Mouse (Mus musculus): ENCODE measurements around the gene Ugt1a2. TPM values are rescaled to one million over a fixed set of nuclear protein-coding genes. Genes with fewer than 3 reads are reported as not detected.

Ugt1a2 gene
- total RNA-seq, 1 experiment: not detected

- Histone ChIP-seq H3K9me3 (ENCODE audit: control insufficient read depth, insufficient read depth, low read depth, low read length) (no peaks in the 10 kb centered on the region), H3K36me3 (ENCODE audit: control insufficient read depth, insufficient read depth, low read length, poor library complexity, severe bottlenecking) (no peaks in the 10 kb centered on the region), H3K4me1 (ENCODE audit: control insufficient read depth in 2 of 2, insufficient read depth in 2 of 2, low read length in 2 of 2, poor library complexity in 1 of 2) (no peaks in the 10 kb centered on the region), H3K9ac (ENCODE audit: insufficient read depth, low read depth, low read length, poor library complexity, severe bottlenecking) (no peak overlapping the region), H3K4me3 (ENCODE audit: insufficient read depth in 1 of 2, low read depth in 1 of 2, low read length in 2 of 2, poor library complexity in 1 of 2, severe bottlenecking in 1 of 2) (no peak overlapping the region), H3K27ac (ENCODE audit: insufficient read depth, low read depth, low read length, poor library complexity, severe bottlenecking) (no peak overlapping the region)
- no peak for DNase-seq (ENCODE audit: low read depth, low spot score)
- TF ChIP-seq ZNF384 (IDR thresholded peaks at IDR 0.05; ENCODE audit: low read depth, low read length): no peak
- TF ChIP-seq MAFK (IDR thresholded peaks at IDR 0.05; ENCODE audit: insufficient read depth, low read depth, low read length): no peak
- no peak for TF ChIP-seq CHD2 (IDR thresholded peaks at IDR 0.05; ENCODE audit: low read depth, low read length)
- TF ChIP-seq HCFC1 (IDR thresholded peaks at IDR 0.05; ENCODE audit: borderline replicate concordance, insufficient read depth, low read length): no peak
- no peak for TF ChIP-seq ZC3H11A (IDR thresholded peaks at IDR 0.05; ENCODE audit: borderline replicate concordance, low read depth, low read length)
- in situ Hi-C loops (cut with MboI; ENCODE audit: low sequenced_read_pairs in 2 of 2, unreplicated experiment in 2 of 2): no loop called here
Observed at GRCm38 (mm10) chr1:88247660-88248059, 47.3 kb downstream of the Ugt1a2 start.

- in situ Hi-C loops (cut with MboI; ENCODE audit: low sequenced_read_pairs in 2 of 2, unreplicated experiment in 2 of 2): no loop called here
- Histone ChIP-seq H3K9me3 (ENCODE audit: control insufficient read depth, insufficient read depth, low read depth, low read length) (no peaks in the 10 kb centered on the region), H3K36me3 (ENCODE audit: control insufficient read depth, insufficient read depth, low read length, poor library complexity, severe bottlenecking) (no peaks in the 10 kb centered on the region), H3K9ac (ENCODE audit: insufficient read depth, low read depth, low read length, poor library complexity, severe bottlenecking) (no peak overlapping the region), H3K27ac (ENCODE audit: insufficient read depth, low read depth, low read length, poor library complexity, severe bottlenecking) (no peak overlapping the region), H3K4me1 (ENCODE audit: control insufficient read depth in 2 of 2, insufficient read depth in 2 of 2, low read length in 2 of 2, poor library complexity in 1 of 2) (no peaks in the 10 kb centered on the region), H3K4me3 (ENCODE audit: insufficient read depth in 1 of 2, low read depth in 1 of 2, low read length in 2 of 2, poor library complexity in 1 of 2, severe bottlenecking in 1 of 2) (no peak overlapping the region)
- DNase-seq (ENCODE audit: low read depth, low spot score): no peak
- TF ChIP-seq ZNF384 (IDR thresholded peaks at IDR 0.05; ENCODE audit: low read depth, low read length) (no peak), ZC3H11A (IDR thresholded peaks at IDR 0.05; ENCODE audit: borderline replicate concordance, low read depth, low read length) (no peak), CHD2 (IDR thresholded peaks at IDR 0.05; ENCODE audit: low read depth, low read length) (no peak), MAFK (IDR thresholded peaks at IDR 0.05; ENCODE audit: insufficient read depth, low read depth, low read length) (no peak), HCFC1 (IDR thresholded peaks at IDR 0.05; ENCODE audit: borderline replicate concordance, insufficient read depth, low read length) (no peak)
Observed at GRCm38 (mm10) chr1:88248658-88249057, 48.3 kb downstream of the Ugt1a2 start.

DNA sequence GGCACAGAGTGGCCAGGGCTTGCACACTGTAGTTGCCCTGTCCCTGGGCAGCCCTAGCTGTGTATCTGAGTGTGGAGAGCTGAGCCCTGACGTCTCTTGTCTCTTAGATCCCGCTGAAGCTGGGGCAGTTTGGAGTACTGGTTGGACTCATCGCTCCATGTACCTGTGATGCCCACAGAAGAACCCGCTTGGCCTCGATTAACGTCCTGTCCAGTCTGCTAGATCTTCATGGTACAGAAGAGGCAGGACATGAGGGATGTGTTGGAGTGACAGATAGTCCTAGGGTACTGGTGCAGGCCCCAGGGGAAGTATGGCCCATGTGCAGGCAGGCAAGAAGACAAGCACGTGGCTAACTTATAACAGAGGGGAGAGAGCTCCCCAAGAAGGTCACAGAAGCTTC lies 49.2 kb downstream of the Ugt1a2 start:
- H3K36me3 ChIP-seq (ENCODE audit: control insufficient read depth, insufficient read depth, low read length, poor library complexity, severe bottlenecking): no peaks in the 10 kb centered on the region
- in situ Hi-C loops (cut with MboI; ENCODE audit: low sequenced_read_pairs in 2 of 2, unreplicated experiment in 2 of 2): no loop called here
- no peak overlapping the region for H3K4me3 ChIP-seq (ENCODE audit: insufficient read depth in 1 of 2, low read depth in 1 of 2, low read length in 2 of 2, poor library complexity in 1 of 2, severe bottlenecking in 1 of 2)
- TF ChIP-seq HCFC1 (IDR thresholded peaks at IDR 0.05; ENCODE audit: borderline replicate concordance, insufficient read depth, low read length) (no peak), ZC3H11A (IDR thresholded peaks at IDR 0.05; ENCODE audit: borderline replicate concordance, low read depth, low read length) (no peak), MAFK (IDR thresholded peaks at IDR 0.05; ENCODE audit: insufficient read depth, low read depth, low read length) (no peak), ZNF384 (IDR thresholded peaks at IDR 0.05; ENCODE audit: low read depth, low read length) (no peak), CHD2 (IDR thresholded peaks at IDR 0.05; ENCODE audit: low read depth, low read length) (no peak)
- no peak overlapping the region for H3K27ac ChIP-seq (ENCODE audit: insufficient read depth, low read depth, low read length, poor library complexity, severe bottlenecking)
- no peak overlapping the region for H3K9ac ChIP-seq (ENCODE audit: insufficient read depth, low read depth, low read length, poor library complexity, severe bottlenecking)
- H3K4me1 ChIP-seq (ENCODE audit: control insufficient read depth in 2 of 2, insufficient read depth in 2 of 2, low read length in 2 of 2, poor library complexity in 1 of 2): no peaks in the 10 kb centered on the region
- no peaks in the 10 kb centered on the region for H3K9me3 ChIP-seq (ENCODE audit: control insufficient read depth, insufficient read depth, low read depth, low read length)
- no peak for DNase-seq (ENCODE audit: low read depth, low spot score)

GRCm38 (mm10) chr1:88250023-88250422 lies 49.6 kb downstream of the Ugt1a2 start:
- no peak for TF ChIP-seq MAFK (IDR thresholded peaks at IDR 0.05; ENCODE audit: insufficient read depth, low read depth, low read length)
- no peak for TF ChIP-seq CHD2 (IDR thresholded peaks at IDR 0.05; ENCODE audit: low read depth, low read length)
- TF ChIP-seq ZNF384 (IDR thresholded peaks at IDR 0.05; ENCODE audit: low read depth, low read length): no peak
- TF ChIP-seq HCFC1 (IDR thresholded peaks at IDR 0.05; ENCODE audit: borderline replicate concordance, insufficient read depth, low read length): no peak
- no peak for TF ChIP-seq ZC3H11A (IDR thresholded peaks at IDR 0.05; ENCODE audit: borderline replicate concordance, low read depth, low read length)
- no peak for DNase-seq (ENCODE audit: low read depth, low spot score)
- Histone ChIP-seq H3K9me3 (ENCODE audit: control insufficient read depth, insufficient read depth, low read depth, low read length) (no peaks in the 10 kb centered on the region), H3K36me3 (ENCODE audit: control insufficient read depth, insufficient read depth, low read length, poor library complexity, severe bottlenecking) (no peaks in the 10 kb centered on the region), H3K9ac (ENCODE audit: insufficient read depth, low read depth, low read length, poor library complexity, severe bottlenecking) (no peak overlapping the region), H3K4me3 (ENCODE audit: insufficient read depth in 1 of 2, low read depth in 1 of 2, low read length in 2 of 2, poor library complexity in 1 of 2, severe bottlenecking in 1 of 2) (no peak overlapping the region), H3K27ac (ENCODE audit: insufficient read depth, low read depth, low read length, poor library complexity, severe bottlenecking) (no peak overlapping the region), H3K4me1 (ENCODE audit: control insufficient read depth in 2 of 2, insufficient read depth in 2 of 2, low read length in 2 of 2, poor library complexity in 1 of 2) (no peaks in the 10 kb centered on the region)
- in situ Hi-C loops (cut with MboI; ENCODE audit: low sequenced_read_pairs in 2 of 2, unreplicated experiment in 2 of 2): no loop called here

DNA sequence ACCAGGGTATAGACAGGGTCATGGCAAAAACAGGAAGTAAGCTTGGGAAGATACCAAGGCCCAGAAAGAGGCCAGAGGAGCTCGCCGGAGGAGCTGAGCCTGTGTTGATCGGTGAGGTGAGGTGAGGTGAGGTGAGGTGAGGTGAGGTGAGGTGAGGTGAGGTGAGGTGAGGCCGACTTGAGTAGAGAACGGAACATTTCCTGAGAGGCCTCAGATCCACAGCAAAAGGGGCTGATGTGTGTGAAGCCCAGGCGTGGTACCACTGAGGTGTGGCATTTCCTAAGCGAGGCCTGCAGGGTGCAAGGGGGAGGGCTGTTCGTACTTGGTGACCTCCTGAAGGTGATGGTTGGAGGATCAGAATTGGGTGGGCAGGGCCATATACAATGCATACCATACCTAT lies 52.7 kb downstream of the Ugt1a2 start:
- H3K4me1 ChIP-seq (ENCODE audit: control insufficient read depth in 2 of 2, insufficient read depth in 2 of 2, low read length in 2 of 2, poor library complexity in 1 of 2): no peaks in the 10 kb centered on the region
- no peaks in the 10 kb centered on the region for H3K36me3 ChIP-seq (ENCODE audit: control insufficient read depth, insufficient read depth, low read length, poor library complexity, severe bottlenecking)
- no peak overlapping the region for H3K9ac ChIP-seq (ENCODE audit: insufficient read depth, low read depth, low read length, poor library complexity, severe bottlenecking)
- H3K9me3 ChIP-seq (ENCODE audit: control insufficient read depth, insufficient read depth, low read depth, low read length): no peaks in the 10 kb centered on the region
- in situ Hi-C loops (cut with MboI; ENCODE audit: low sequenced_read_pairs in 2 of 2, unreplicated experiment in 2 of 2): no loop called here
- TF ChIP-seq MAFK (IDR thresholded peaks at IDR 0.05; ENCODE audit: insufficient read depth, low read depth, low read length) (no peak), ZNF384 (IDR thresholded peaks at IDR 0.05; ENCODE audit: low read depth, low read length) (no peak), CHD2 (IDR thresholded peaks at IDR 0.05; ENCODE audit: low read depth, low read length) (no peak), HCFC1 (IDR thresholded peaks at IDR 0.05; ENCODE audit: borderline replicate concordance, insufficient read depth, low read length) (no peak), ZC3H11A (IDR thresholded peaks at IDR 0.05; ENCODE audit: borderline replicate concordance, low read depth, low read length) (no peak)
- H3K27ac ChIP-seq (ENCODE audit: insufficient read depth, low read depth, low read length, poor library complexity, severe bottlenecking): no peak overlapping the region; the same call in 1 of the 2 replicates
- no peak for DNase-seq (ENCODE audit: low read depth, low spot score)
- H3K4me3 ChIP-seq (ENCODE audit: insufficient read depth in 1 of 2, low read depth in 1 of 2, low read length in 2 of 2, poor library complexity in 1 of 2, severe bottlenecking in 1 of 2): no peak overlapping the region

Data from ES-E14 (cell line).